Mouse (Mus musculus): ENCODE measurements around the gene Plcb4. TPM values are rescaled to one million over a fixed set of nuclear protein-coding genes. Genes with fewer than 3 reads are reported as not detected.

The Plcb4 gene
- polyA plus RNA-seq, 1 experiment from 2014 or later: 19.4 TPM

DNA sequence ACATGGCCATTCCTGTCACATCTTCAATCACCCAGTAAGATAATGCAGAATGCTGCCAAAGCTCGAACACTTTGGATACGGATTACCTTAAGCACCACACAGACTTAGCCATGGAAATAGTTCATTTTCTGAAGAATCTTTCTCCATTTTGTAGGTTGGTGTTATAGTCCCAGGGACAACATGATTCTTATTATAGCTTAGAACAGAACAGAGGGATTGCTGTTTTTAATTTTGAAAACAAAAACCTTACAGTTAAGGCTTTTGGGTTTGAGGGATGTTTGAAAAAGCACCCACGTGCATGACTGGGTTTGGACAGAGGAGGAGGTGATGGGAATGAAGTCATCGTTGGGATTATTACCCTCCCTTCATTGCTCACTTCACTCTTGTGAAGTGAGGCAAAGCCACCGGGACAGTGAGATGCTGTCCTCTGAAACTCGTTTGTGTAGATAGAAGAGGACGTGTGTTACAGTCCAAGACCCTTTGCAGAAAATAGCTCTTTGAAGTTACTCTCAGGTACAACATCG, 18.2 kb downstream of the Plcb4 start:
- no peak overlapping the region for H3K4me3 ChIP-seq
- peaks cover 5% of the 10 kb centered on the region; the same call in 1 of the 2 replicates for H3K4me1 ChIP-seq
- no peak overlapping the region for H3K27ac ChIP-seq
- 50% methylated on average over 8 of the region's 8 CpGs for WGBS
- no peaks in the 10 kb centered on the region for H3K36me3 ChIP-seq (ENCODE audit: poor library complexity, severe bottlenecking)
- no peak overlapping the region for H3K9ac ChIP-seq
- H3K27me3 ChIP-seq: no peaks in the 10 kb centered on the region
- no peaks in the 10 kb centered on the region for H3K9me3 ChIP-seq (replicated peaks)
- no peak overlapping the region for H3K4me2 ChIP-seq
- ATAC-seq: no peak

DNA sequence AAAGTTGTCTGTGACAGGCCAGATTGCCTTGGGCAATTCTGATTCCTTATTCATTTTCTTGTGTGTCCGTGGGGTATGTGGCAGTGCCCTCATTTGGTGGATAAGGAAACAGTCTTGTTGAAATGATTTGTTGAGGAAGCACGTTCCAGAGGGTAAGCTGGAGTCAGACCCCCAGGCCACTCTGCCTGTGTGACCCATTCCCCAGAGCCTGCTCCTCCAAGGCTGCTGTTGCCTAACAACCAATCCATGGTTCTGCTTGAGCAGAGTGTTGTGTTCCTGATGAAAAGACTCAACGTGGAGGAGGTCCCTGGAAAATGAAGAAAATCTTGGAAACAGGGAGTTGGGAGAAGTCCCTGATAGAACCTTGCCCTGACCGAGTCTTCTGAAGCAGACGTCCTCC, 18.8 kb downstream of the Plcb4 start:
- no peaks in the 10 kb centered on the region for H3K9me3 ChIP-seq (replicated peaks)
- ATAC-seq: no peak
- peaks cover 5% of the 10 kb centered on the region; the same call in 1 of the 2 replicates for H3K4me1 ChIP-seq
- no peaks in the 10 kb centered on the region for H3K36me3 ChIP-seq (ENCODE audit: poor library complexity, severe bottlenecking)
- WGBS: 69% methylated on average over 5 of the region's 5 CpGs
- no peaks in the 10 kb centered on the region for H3K27me3 ChIP-seq
- H3K4me3 ChIP-seq: no peak overlapping the region
- H3K9ac ChIP-seq: no peak overlapping the region
- H3K27ac ChIP-seq: no peak overlapping the region
- H3K4me2 ChIP-seq: no peak overlapping the region

DNA sequence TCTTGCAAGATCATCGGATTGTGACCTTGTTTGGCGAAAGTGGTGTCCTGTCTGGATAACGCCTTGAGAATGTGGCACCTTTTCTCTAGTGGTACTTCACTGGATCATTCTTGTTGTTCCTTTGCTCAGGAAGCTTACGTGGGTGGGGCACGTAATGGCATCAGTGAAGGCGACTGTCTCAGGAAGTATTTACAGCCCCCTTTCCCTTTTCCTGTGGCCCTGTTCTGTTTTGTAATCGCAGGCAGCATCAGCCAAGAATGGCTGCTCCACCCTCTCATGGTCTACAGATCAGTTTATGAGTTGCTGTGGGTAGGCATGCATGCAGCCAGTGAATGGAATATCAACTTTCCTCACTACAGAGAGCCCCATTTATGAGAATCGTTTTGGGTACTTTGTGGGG, 21.2 kb downstream of the Plcb4 start:
- Histone ChIP-seq H3K4me1 (peaks cover 5% of the 10 kb centered on the region; the same call in 1 of the 2 replicates), H3K36me3 (ENCODE audit: poor library complexity, severe bottlenecking) (no peaks in the 10 kb centered on the region), H3K4me2 (no peak overlapping the region), H3K9ac (no peak overlapping the region), H3K27me3 (no peaks in the 10 kb centered on the region), H3K27ac (no peak overlapping the region), H3K4me3 (no peak overlapping the region), H3K9me3 (replicated peaks) (no peaks in the 10 kb centered on the region)
- 93% methylated on average over 8 of the region's 8 CpGs for WGBS
- ATAC-seq: no peak

DNA sequence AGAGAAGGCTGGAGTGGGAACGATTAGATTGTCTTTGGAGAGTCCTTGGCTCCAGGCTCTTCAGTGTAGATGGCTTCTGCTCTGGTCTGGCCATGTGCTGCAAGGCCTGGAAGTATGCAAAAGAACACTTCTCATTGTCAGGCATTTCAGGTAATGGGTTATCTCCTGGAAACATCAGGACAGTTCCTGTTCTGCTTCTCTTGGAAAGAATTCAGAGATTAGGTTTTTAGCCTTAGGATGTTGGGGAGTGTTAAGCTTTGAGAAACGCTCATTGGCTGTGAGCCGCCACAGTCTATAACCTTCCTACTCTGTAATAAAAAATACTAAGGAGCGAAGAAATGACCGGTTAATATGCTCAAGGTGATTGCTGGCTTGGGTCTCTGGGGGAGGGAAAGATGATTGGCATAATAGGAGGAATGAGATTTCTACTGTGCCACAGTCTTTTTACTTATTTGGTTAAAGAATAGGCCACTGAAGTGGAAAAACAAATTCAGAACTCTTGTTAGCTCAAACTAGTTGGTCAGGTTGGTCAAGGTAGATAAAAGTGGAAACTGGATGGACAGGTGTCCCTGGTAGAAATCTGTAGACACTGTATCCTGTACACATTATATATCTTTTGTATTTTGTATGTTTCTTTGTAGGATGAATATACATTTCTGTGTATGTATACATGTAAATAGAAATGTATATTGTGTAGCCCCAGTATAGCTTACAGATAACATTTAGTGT, 21.8 kb downstream of the Plcb4 start:
- no peaks in the 10 kb centered on the region for H3K9me3 ChIP-seq (replicated peaks)
- 93% methylated on average over 5 of the region's 5 CpGs for WGBS
- ATAC-seq: no peak
- no peak overlapping the region for H3K9ac ChIP-seq
- H3K36me3 ChIP-seq (ENCODE audit: poor library complexity, severe bottlenecking): no peaks in the 10 kb centered on the region
- no peaks in the 10 kb centered on the region for H3K27me3 ChIP-seq
- peaks cover 5% of the 10 kb centered on the region; the same call in 1 of the 2 replicates for H3K4me1 ChIP-seq
- no peak overlapping the region for H3K4me2 ChIP-seq
- no peak overlapping the region for H3K4me3 ChIP-seq
- H3K27ac ChIP-seq: no peak overlapping the region

DNA sequence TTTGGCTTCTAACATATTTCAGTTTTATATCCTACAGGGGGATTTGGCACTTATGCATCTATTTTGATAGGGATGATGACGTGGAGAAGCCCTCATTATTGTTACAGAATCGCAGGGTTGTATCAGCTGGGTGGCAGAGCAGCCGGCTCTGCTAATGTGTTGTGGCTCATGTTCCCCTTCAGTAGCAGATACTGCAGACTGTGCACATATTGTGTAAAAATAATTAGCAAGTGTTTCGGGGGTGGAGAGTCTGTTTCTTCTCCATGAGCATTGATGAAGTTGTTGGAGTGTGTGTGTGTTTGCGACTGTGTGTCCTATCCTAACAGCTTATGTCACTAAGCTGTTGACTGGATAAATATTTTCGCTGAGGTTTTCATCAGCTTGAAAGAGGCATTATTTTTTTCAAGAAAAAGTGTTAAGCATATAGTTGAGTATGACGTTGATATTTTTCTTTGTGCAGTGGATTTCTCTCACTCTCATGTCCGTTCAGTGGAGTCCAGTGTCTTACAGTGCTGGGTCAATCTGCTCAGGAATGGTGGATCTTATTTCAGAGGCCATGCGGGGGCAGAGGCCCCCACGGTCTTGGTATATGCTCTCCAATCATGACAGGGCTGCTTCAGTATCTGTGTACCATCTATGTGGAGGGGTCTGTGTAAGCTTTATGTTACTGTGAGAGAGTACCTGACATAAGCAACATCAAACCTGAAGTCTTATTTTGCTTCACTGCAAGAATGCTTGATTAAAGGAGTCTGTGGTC, 25.1 kb downstream of the Plcb4 start:
- peak; percentile 90 for ATAC-seq
- Histone ChIP-seq H3K27me3 (no peaks in the 10 kb centered on the region), H3K4me3 (no peak overlapping the region), H3K4me2 (no peak overlapping the region), H3K36me3 (ENCODE audit: poor library complexity, severe bottlenecking) (no peaks in the 10 kb centered on the region), H3K9me3 (replicated peaks) (no peaks in the 10 kb centered on the region), H3K9ac (no peak overlapping the region), H3K4me1 (no peaks in the 10 kb centered on the region), H3K27ac (no peak overlapping the region)
- whole genome bisulfite sequencing: 72% methylated on average over 10 of the region's 10 CpGs

DNA sequence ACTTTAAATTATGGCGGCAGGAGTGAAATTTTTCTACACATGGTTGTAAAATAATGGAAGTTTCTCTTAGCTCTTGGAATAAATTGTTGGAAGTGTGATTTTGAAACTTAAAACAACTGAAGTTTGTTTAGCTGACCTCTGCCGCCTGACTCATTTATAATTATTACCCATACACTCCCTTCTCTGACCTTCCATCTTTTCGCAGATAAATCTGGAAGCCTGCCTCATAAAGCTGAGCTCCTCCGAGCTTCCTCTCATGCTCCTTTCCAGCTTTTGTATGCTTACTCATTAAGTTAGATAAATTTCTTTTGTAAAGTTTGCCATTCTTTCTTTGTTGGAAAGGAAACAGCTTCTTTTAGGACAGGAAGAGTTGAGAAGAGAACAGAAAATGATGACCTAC, 27.9 kb downstream of the Plcb4 start:
- 89% methylated on average over 4 of the region's 4 CpGs for WGBS
- no peak overlapping the region for H3K4me2 ChIP-seq
- ATAC-seq: no peak
- H3K4me3 ChIP-seq: no peak overlapping the region
- no peaks in the 10 kb centered on the region for H3K36me3 ChIP-seq (ENCODE audit: poor library complexity, severe bottlenecking)
- H3K9me3 ChIP-seq (replicated peaks): peaks cover 2% of the 10 kb centered on the region; the same call in 1 of the 2 replicates
- no peaks in the 10 kb centered on the region for H3K27me3 ChIP-seq
- peaks cover 8% of the 10 kb centered on the region for H3K4me1 ChIP-seq
- H3K27ac ChIP-seq: no peak overlapping the region
- H3K9ac ChIP-seq: no peak overlapping the region

DNA sequence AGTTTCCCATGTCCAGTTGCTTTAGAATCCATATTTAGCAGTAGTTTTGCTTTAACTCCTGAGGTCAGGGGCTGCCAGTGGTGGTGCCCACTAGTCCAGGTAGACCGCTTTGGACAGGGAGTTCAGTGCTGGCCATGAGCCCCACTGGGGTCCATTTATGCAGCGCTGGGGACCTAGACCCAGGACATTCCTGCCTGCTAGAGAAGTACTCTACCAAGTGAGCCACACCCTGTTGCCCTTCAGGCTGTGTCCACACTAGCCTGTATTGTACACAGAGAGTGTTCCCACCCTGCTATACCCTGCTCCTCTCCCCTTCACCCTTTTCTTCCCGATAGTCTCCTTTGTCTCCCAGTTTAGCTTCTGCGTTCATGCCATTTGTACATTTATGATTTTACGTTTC, 28.8 kb downstream of the Plcb4 start:
- ATAC-seq: no peak
- 93% methylated on average over 5 of the region's 5 CpGs for WGBS

DNA sequence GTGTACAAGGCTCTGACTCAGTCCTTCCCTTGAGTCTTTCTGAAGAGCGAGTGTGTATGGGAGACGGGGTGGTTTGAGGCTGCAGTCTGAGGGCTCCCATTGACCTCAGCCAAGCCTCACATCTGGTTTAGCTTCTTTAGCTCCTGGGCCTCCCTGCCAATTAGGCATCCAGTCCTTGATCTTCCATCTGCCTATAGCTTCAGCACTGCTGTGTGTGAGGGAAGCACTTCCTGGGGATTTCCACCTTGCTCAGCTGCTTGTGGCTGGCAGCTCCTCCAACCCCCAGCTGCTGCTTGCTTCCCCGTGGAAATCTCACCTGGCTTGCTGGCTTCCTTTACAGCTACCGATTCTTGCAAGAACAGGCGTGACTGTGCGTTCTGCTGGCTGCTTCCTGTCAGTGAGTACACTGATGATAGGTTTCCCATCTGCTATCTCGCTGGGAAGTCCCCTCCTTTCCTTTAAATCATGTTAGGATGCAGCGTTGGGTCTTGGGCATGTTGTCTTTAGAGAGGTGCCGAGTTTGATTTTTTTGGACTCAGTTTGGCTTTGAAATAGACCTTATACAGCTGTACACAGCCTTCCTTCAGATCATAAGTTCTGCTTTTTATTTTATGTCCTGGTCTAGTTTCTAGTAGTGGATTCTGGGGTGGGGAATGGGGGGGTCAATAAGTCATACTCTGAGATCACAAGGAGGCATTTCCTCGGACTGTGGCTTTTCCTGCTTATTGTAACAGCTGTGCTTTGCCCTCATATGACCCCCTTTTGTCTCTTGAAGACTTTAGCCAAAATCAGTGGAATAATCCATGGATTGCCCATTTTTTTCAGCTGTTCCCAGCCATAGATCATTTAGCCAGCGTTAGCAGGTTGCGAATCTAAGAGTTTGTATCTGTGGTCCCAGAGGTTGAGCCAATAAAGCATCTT, 34.0 kb downstream of the Plcb4 start:
- H3K9me3 ChIP-seq (replicated peaks): peaks cover 8% of the 10 kb centered on the region; the same call in 1 of the 2 replicates
- ATAC-seq: no peak
- no peak overlapping the region for H3K4me2 ChIP-seq
- no peak overlapping the region for H3K27ac ChIP-seq
- H3K4me3 ChIP-seq: no peak overlapping the region
- peaks cover 8% of the 10 kb centered on the region for H3K4me1 ChIP-seq
- WGBS: 76% methylated on average over 12 of the region's 12 CpGs
- no peaks in the 10 kb centered on the region for H3K27me3 ChIP-seq
- H3K36me3 ChIP-seq (ENCODE audit: poor library complexity, severe bottlenecking): no peaks in the 10 kb centered on the region; the same call in 1 of the 2 replicates
- H3K9ac ChIP-seq: no peak overlapping the region

More for the DNA sequence above, 28.8 kb downstream of the Plcb4 start:
- Histone ChIP-seq H3K4me3 (no peak overlapping the region), H3K36me3 (ENCODE audit: poor library complexity, severe bottlenecking) (no peaks in the 10 kb centered on the region), H3K9ac (no peak overlapping the region), H3K4me2 (no peak overlapping the region), H3K27ac (no peak overlapping the region), H3K9me3 (replicated peaks) (peaks cover 5% of the 10 kb centered on the region; the same call in 1 of the 2 replicates), H3K27me3 (no peaks in the 10 kb centered on the region), H3K4me1 (peaks cover 8% of the 10 kb centered on the region)

DNA sequence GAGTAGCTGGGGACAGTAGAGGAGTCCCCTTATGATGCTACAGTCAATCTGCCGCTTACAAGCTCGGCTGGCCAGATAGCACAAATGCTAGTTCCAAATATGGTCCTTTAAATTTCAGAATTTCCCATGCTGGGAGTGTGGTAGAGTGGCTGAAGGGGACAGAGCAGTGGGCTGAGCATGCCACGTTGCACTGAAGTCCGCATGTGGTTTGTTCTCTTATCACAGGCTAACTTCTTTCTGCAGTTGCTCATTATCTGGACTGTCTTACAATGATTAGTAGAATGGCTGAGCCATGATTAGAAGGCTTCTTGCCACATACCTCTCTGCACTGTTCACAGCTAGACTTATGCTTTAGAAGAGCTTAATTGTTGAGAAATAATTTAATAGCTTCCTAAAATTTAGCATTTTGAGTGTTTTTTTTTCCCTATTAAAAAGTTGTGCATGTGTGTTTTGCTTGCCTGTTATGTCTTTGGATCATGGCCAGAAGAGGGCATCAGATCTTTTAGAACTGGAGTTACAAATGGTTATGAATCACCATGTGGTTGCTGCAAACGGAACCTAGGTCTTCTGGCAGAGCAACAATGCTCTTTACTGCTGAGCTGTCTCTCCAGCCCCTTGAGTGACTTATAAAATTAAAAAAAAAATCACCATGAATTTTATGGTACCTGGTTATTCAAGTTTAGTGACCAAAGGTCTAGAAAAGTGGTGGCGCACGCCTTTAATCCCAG, 42.0 kb downstream of the Plcb4 start:
- ATAC-seq: no peak
- Histone ChIP-seq H3K36me3 (ENCODE audit: poor library complexity, severe bottlenecking) (no peaks in the 10 kb centered on the region; the same call in 1 of the 2 replicates), H3K4me1 (no peaks in the 10 kb centered on the region), H3K4me2 (no peak overlapping the region), H3K27ac (no peak overlapping the region), H3K9ac (no peak overlapping the region), H3K9me3 (replicated peaks) (0 out of 2 replicates have a peak, but pooled peaks cover 3% of the 10 kb centered on the region), H3K27me3 (no peaks in the 10 kb centered on the region), H3K4me3 (no peak overlapping the region)
- 90% methylated on average over 7 of the region's 7 CpGs for WGBS

DNA sequence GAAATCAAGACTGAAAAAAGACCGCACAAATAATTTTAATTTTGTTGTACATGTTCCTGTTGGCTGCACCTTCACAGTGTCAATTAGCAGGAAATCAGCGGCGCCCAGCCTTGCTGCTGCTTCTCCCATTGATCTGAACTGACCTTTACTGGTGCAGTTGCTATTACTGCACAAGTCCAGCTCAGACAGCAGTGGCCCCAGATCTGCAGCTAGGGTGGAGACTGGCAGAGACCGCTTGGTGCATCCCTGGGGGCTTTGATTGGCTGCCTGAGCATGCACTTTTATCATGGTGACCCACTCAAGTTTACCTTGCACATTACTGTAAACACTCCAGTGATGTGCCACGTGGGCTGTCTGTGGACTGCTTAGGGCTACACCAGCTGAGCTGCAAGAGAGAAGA, 45.9 kb downstream of the Plcb4 start:
- 93% methylated on average over 5 of the region's 5 CpGs for WGBS

DNA sequence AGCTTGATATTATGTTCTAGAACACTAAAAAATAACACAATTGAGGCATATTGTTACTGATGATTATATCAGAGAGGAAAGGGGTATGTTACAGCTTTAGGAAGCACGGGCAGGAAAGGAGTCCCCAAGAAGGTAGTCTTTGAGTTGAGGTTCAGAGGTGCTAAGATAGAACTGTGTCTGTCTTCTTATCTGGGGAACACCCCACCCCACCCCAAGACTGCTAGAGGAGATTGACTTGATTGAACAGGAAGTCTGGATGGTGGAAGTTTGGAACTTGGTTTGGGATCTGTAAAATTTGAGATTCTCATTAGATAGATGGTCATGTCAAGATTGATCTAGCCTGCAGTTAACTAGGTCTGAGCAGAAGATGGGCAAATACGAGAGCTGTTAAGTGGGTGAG, 48.5 kb downstream of the Plcb4 start:
- Histone ChIP-seq H3K4me2 (no peak overlapping the region), H3K9me3 (replicated peaks) (no peaks in the 10 kb centered on the region), H3K27ac (no peak overlapping the region), H3K27me3 (no peaks in the 10 kb centered on the region), H3K4me3 (no peak overlapping the region), H3K36me3 (ENCODE audit: poor library complexity, severe bottlenecking) (no peaks in the 10 kb centered on the region), H3K9ac (no peak overlapping the region), H3K4me1 (peaks cover 21% of the 10 kb centered on the region)
- ATAC-seq: no peak
- WGBS: 95% methylated on average over 2 of the region's 2 CpGs

More for the DNA sequence above, 45.9 kb downstream of the Plcb4 start:
- H3K4me3 ChIP-seq: no peak overlapping the region
- no peak for ATAC-seq
- no peak overlapping the region for H3K9ac ChIP-seq
- H3K27ac ChIP-seq: no peak overlapping the region
- H3K4me1 ChIP-seq: no peaks in the 10 kb centered on the region
- H3K27me3 ChIP-seq: no peaks in the 10 kb centered on the region
- no peaks in the 10 kb centered on the region for H3K9me3 ChIP-seq (replicated peaks)
- H3K36me3 ChIP-seq (ENCODE audit: poor library complexity, severe bottlenecking): no peaks in the 10 kb centered on the region
- H3K4me2 ChIP-seq: no peak overlapping the region

All from forebrain, embryonic 13.5 days (tissue).